Mouse (Mus musculus): ENCODE data around the gene Stx11. TPM values are rescaled to one million over a fixed set of nuclear protein-coding genes. Genes with fewer than 3 reads are reported as not detected.

The Stx11 gene
- polyA plus RNA-seq, 1 experiment from 2014 or later = 3.1 TPM

GRCm38 (mm10) chr10:12936079-12936478 is 28.0 kb downstream of the Stx11 start:
- no peaks in the 10 kb centered on the region for H3K36me3 ChIP-seq (ENCODE audit: inconsistent target)
- no peak overlapping the region for H3K4me3 ChIP-seq (ENCODE audit: inconsistent target)
- WGBS (ENCODE audit: missing documents) = 40% methylated on average over 6 of the region's 7 CpGs
- H3K79me2 ChIP-seq (ENCODE audit: inconsistent target) = no peaks in the 10 kb centered on the region
- no peak overlapping the region for H3K27ac ChIP-seq

- WGBS (ENCODE audit: missing documents) = 74% methylated on average over 5 of the region's 5 CpGs
- Histone ChIP-seq H3K4me3 (ENCODE audit: inconsistent target) (no peak overlapping the region), H3K27ac (no peak overlapping the region), H3K36me3 (ENCODE audit: inconsistent target) (no peaks in the 10 kb centered on the region), H3K79me2 (ENCODE audit: inconsistent target) (no peaks in the 10 kb centered on the region)
Observed at GRCm38 (mm10) chr10:12935575-12935974, 28.5 kb downstream of the Stx11 start.

GRCm38 (mm10) chr10:12931492-12932400 is 32.4 kb downstream of the Stx11 start:
- Histone ChIP-seq H3K36me3 (ENCODE audit: inconsistent target) (no peaks in the 10 kb centered on the region), H3K4me3 (ENCODE audit: inconsistent target) (no peak overlapping the region), H3K79me2 (ENCODE audit: inconsistent target) (no peaks in the 10 kb centered on the region), H3K27ac (no peak overlapping the region)
- WGBS (ENCODE audit: missing documents) = 87% methylated on average over 9 of the region's 10 CpGs

- Histone ChIP-seq H3K27ac (no peak overlapping the region), H3K4me3 (ENCODE audit: inconsistent target) (no peak overlapping the region), H3K79me2 (ENCODE audit: inconsistent target) (no peaks in the 10 kb centered on the region), H3K36me3 (ENCODE audit: inconsistent target) (no peaks in the 10 kb centered on the region)
- WGBS (ENCODE audit: missing documents) = 59% methylated on average over 6 of the region's 6 CpGs
Observed at GRCm38 (mm10) chr10:12930351-12930905, 33.7 kb downstream of the Stx11 start.

GRCm38 (mm10) chr10:12929857-12930174 is 34.3 kb downstream of the Stx11 start:
- Histone ChIP-seq H3K27ac (no peak overlapping the region), H3K79me2 (ENCODE audit: inconsistent target) (no peaks in the 10 kb centered on the region), H3K4me3 (ENCODE audit: inconsistent target) (no peak overlapping the region), H3K36me3 (ENCODE audit: inconsistent target) (no peaks in the 10 kb centered on the region)
- WGBS (ENCODE audit: missing documents) = 10% methylated on average over 6 of the region's 6 CpGs

GRCm38 (mm10) chr10:12929149-12929856 is 34.8 kb downstream of the Stx11 start:
- H3K4me3 ChIP-seq (ENCODE audit: inconsistent target) = no peak overlapping the region
- H3K36me3 ChIP-seq (ENCODE audit: inconsistent target) = no peaks in the 10 kb centered on the region
- no peaks in the 10 kb centered on the region for H3K79me2 ChIP-seq (ENCODE audit: inconsistent target)
- WGBS (ENCODE audit: missing documents) = 69% methylated on average over 6 of the region's 7 CpGs
- H3K27ac ChIP-seq = no peak overlapping the region

- no peak overlapping the region for H3K27ac ChIP-seq
- no peak overlapping the region for H3K4me3 ChIP-seq (ENCODE audit: inconsistent target)
- H3K79me2 ChIP-seq (ENCODE audit: inconsistent target) = no peaks in the 10 kb centered on the region
- no peaks in the 10 kb centered on the region for H3K36me3 ChIP-seq (ENCODE audit: inconsistent target)
- WGBS (ENCODE audit: missing documents) = 55% methylated on average over 6 of the region's 6 CpGs
Observed at GRCm38 (mm10) chr10:12928193-12928592, 35.9 kb downstream of the Stx11 start.

GRCm38 (mm10) chr10:12922574-12923353 is 41.3 kb downstream of the Stx11 start:
- H3K4me3 ChIP-seq (ENCODE audit: inconsistent target) = peak overlapping the region; percentile 69
- under 1% methylated on average over 55 of the region's 55 CpGs for WGBS (ENCODE audit: missing documents)
- H3K36me3 ChIP-seq (ENCODE audit: inconsistent target) = no peaks in the 10 kb centered on the region
- no peaks in the 10 kb centered on the region for H3K79me2 ChIP-seq (ENCODE audit: inconsistent target)
- H3K27ac ChIP-seq = peak overlapping the region; percentile 32

GRCm38 (mm10) chr10:12922077-12922573 is 42.0 kb downstream of the Stx11 start:
- Histone ChIP-seq H3K27ac (0 out of 2 replicates have a peak overlapping the region, but pooled peaks have one; percentile 15), H3K36me3 (ENCODE audit: inconsistent target) (no peaks in the 10 kb centered on the region), H3K79me2 (ENCODE audit: inconsistent target) (no peaks in the 10 kb centered on the region), H3K4me3 (ENCODE audit: inconsistent target) (peak overlapping the region; percentile 69)
- WGBS (ENCODE audit: missing documents) = 2% methylated on average over 11 of the region's 13 CpGs

- Histone ChIP-seq H3K79me2 (ENCODE audit: inconsistent target) (no peaks in the 10 kb centered on the region), H3K4me3 (ENCODE audit: inconsistent target) (peak overlapping the region; percentile 69), H3K27ac (no peak overlapping the region), H3K36me3 (ENCODE audit: inconsistent target) (no peaks in the 10 kb centered on the region)
- 3% methylated on average over 11 of the region's 11 CpGs for WGBS (ENCODE audit: missing documents)
Observed at GRCm38 (mm10) chr10:12921551-12922040, 42.5 kb downstream of the Stx11 start.

GRCm38 (mm10) chr10:12919287-12919686 is 44.8 kb downstream of the Stx11 start:
- no peaks in the 10 kb centered on the region for H3K79me2 ChIP-seq (ENCODE audit: inconsistent target)
- WGBS (ENCODE audit: missing documents) = 46% methylated on average over 4 of the region's 5 CpGs
- no peaks in the 10 kb centered on the region for H3K36me3 ChIP-seq (ENCODE audit: inconsistent target)
- H3K4me3 ChIP-seq (ENCODE audit: inconsistent target) = no peak overlapping the region
- H3K27ac ChIP-seq = peak overlapping the region; percentile 4; the same call in 1 of the 2 replicates

- Histone ChIP-seq H3K36me3 (ENCODE audit: inconsistent target) (no peaks in the 10 kb centered on the region), H3K27ac (no peak overlapping the region), H3K4me3 (ENCODE audit: inconsistent target) (no peak overlapping the region), H3K79me2 (ENCODE audit: inconsistent target) (no peaks in the 10 kb centered on the region)
- WGBS (ENCODE audit: missing documents) = 93% methylated on average over 1 of the region's 1 CpGs
Observed at GRCm38 (mm10) chr10:12917626-12918025, 46.5 kb downstream of the Stx11 start.

GRCm38 (mm10) chr10:12916376-12916775 is 47.7 kb downstream of the Stx11 start:
- no peak overlapping the region for H3K27ac ChIP-seq
- 91% methylated on average over 6 of the region's 6 CpGs for WGBS (ENCODE audit: missing documents)
- H3K36me3 ChIP-seq (ENCODE audit: inconsistent target) = no peaks in the 10 kb centered on the region
- no peaks in the 10 kb centered on the region for H3K79me2 ChIP-seq (ENCODE audit: inconsistent target)
- no peak overlapping the region for H3K4me3 ChIP-seq (ENCODE audit: inconsistent target)

- no peaks in the 10 kb centered on the region for H3K79me2 ChIP-seq (ENCODE audit: inconsistent target)
Observed at GRCm38 (mm10) chr10:12915826-12916225, 48.3 kb downstream of the Stx11 start.

More at GRCm38 (mm10) chr10:12915826-12916225, 48.3 kb downstream of the Stx11 start:
- Histone ChIP-seq H3K27ac (no peak overlapping the region), H3K4me3 (ENCODE audit: inconsistent target) (no peak overlapping the region), H3K36me3 (ENCODE audit: inconsistent target) (no peaks in the 10 kb centered on the region)
- 97% methylated on average over 7 of the region's 7 CpGs for WGBS (ENCODE audit: missing documents)

All from macrophage (primary cell).